Mouse (Mus musculus) neutrophil, adult 5-6 weeks (primary cell): Measurements from ENCODE around the gene Bcar1. TPM values are rescaled to one million over a fixed set of nuclear protein-coding genes. Genes with fewer than 3 reads are reported as not detected.

ENCODE experiments used
- ATAC-seq: fragments of 151-379, 151-347 bp; 2 replicates; pipeline ENCODE4 v1.8.0; 2017; ENCODE audit warnings: mild to moderate bottlenecking, moderate TSS enrichment; ENCODE audit not compliant: insufficient number of reproducible peaks, poor library complexity, low FRiP score, severe bottlenecking; ENCODE audit errors: extremely low read depth
- total RNA-seq: library from RNA; stranded (forward); fragments of 200-1000 nt; gene quantifications from 2 replicates; pipeline ENCODE4 v1.2.3, GENCODE M21; 2017

Gene Bcar1
- total RNA-seq, 1 experiment from 2014 or later, result 0.23 TPM

GRCm38 (mm10) chr8:111726102-111726900 is 17.3 kb downstream of the Bcar1 start:
- no peak for ATAC-seq

- ATAC-seq, result no peak
Measured at GRCm38 (mm10) chr8:111725341-111725740, 18.3 kb downstream of the Bcar1 start.

GRCm38 (mm10) chr8:111720115-111720544 is 23.5 kb downstream of the Bcar1 start:
- ATAC-seq, result no peak; the same call in 1 of the 2 replicates

- no peak for ATAC-seq
Measured at GRCm38 (mm10) chr8:111718937-111719336, 24.7 kb downstream of the Bcar1 start.

DNA sequence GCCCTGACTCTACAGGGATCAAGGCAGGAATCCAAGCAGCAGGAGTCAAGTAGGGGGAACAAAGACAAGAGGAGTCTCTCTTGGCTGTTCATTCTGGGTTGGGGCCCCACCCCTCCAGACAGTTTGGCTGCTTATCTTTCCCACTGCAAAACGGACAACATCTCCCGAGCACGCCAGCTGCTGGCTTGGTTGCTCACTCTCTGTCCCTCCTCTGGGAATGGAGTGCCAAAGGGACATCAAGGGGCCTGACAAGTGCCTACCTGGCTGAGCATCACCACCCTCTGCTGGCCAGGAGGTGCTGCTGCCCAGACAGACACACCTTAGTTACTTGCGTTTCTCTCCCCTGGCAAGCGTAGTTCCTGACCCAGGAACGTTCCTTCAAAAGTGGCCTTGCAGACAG is 25.7 kb downstream of the Bcar1 start:
- no peak for ATAC-seq

DNA sequence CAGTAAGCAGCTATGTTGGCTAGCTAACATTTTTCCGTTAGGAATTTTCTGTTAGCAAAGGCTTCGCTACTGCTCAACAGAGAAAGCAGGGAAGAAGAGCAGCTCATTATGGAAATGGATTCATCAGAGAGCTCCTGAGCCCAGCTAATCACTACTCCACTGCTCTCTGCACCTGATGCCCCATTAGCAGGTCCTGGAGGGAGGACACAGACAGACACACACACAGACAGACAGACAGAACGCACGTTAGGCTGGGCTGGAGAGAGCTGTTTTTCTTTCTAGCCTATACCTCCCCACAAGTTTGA is 26.2 kb downstream of the Bcar1 start:
- ATAC-seq, result no peak

GRCm38 (mm10) chr8:111716603-111717487 is 26.8 kb downstream of the Bcar1 start:
- ATAC-seq, result no peak

DNA sequence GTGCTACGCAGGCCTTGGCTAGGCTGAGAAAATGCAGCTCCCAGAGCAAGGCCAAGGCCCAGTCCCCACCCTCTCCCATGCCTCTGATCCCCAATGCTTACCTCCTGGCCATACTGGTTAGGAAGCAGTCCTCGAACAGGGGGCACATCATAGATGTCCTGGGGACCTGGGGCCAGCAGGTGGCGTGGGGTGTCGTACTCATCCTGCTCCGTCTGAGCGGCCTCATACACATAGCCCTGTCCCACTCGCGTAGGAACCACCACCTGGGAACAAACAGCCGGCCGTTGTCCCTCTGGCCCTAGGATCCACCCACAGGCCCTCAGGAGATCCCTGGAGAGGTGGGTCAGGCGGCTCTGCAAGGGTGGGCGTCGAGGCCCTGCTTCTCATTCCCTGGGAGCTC is 28.1 kb downstream of the Bcar1 start:
- no peak for ATAC-seq

DNA sequence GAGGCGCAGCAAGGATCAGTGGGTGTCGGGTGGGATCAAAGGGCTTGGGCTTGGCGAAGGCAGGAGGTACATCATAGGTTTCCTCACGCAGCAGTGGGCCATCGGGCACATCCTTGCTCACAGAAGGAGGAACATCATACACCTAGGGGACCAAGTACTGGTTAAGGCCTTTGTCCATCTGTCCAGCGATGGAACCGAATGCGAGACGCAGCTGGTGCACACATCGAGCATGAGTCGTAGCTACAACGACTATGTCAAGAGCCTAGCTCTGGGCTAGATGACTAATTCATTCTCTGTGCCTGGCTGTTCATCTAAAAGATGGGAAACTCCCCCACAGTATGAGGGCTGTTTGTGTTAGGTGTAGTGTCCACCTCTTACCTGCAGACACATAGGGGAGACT is 29.3 kb downstream of the Bcar1 start:
- ATAC-seq, result no peak

- ATAC-seq, result no peak
Measured at GRCm38 (mm10) chr8:111713817-111714216, 29.8 kb downstream of the Bcar1 start.

- no peak for ATAC-seq
Measured at GRCm38 (mm10) chr8:111713291-111713690, 30.3 kb downstream of the Bcar1 start.

DNA sequence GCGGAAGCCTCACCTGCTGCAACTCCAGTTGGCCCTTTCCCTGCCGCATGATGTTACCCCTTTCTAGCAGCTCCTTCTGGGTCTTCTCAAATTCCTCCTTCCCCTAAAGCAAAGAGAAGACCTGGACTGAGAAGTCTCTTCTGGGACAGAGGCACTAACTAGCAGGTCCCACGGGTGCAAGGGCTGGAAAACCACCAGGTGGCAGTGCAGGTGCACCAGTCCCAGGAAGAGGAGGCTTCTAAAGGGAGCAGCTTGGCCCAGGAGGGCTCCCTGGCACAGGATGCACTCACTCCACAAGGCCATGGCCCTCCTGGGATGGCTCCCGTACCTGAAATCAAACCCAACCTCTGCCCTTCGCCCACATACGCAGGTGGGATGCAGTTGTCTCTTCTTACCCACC is 31.0 kb downstream of the Bcar1 start:
- no peak for ATAC-seq

GRCm38 (mm10) chr8:111712135-111712534 is 31.5 kb downstream of the Bcar1 start:
- ATAC-seq, result no peak

DNA sequence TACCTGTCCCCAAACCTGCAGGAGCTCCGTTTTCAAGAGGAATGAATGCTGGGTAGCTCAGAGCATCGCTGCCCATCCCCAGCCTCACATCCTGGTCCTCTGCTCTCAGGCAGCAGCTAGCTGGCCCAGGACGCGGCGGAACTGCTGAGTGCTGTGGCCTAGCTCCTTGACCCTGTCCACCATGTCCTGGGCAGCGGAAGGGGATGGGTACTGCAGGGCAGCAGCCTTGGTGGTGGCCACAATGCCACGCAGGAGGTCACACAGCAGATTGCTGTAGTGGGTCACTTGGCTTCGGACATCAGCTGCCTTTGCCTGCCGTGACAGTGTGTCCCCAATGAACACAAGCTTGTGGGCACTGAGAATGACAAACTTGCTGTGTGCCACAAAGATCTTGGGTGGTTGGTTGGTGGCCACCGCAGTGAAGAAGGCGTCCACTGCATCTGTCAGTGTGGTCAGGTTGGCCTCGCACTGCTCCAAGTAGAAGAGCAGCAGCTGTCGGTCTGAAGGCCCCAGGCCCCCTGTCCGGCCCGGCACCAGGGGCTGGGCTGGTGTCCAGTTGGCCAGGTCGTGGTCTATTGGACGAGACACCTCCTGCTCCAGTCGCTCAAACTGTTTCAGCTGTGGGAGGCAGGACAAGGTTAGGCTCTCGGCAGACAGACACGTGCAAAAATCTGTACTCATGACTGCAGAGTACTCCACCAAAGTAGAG is 32.7 kb downstream of the Bcar1 start:
- no peak for ATAC-seq

GRCm38 (mm10) chr8:111709223-111709622 is 34.4 kb downstream of the Bcar1 start:
- no peak for ATAC-seq

DNA sequence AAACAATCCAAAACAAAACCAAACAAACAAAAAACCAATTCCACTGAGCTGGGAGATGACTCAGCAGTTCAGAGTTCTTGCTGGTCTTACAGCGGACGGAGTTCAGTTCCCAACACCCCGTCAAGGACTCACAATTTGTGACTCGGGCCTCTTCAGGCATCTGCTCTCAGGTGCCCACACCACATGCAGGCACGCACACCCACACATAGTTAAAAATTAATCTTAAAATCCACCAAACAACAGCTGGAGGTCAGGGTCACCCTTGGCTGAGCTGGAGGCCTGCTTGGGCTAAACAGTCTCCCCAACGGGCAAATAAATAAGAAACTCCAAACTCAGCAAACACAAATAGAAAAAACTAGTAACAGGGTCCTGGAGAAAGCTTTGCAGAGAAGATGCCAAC is 35.3 kb downstream of the Bcar1 start:
- ATAC-seq, result no peak

GRCm38 (mm10) chr8:111705699-111706098 is 37.9 kb downstream of the Bcar1 start:
- ATAC-seq, result no peak

- no peak for ATAC-seq
Measured at GRCm38 (mm10) chr8:111705222-111705621, 38.4 kb downstream of the Bcar1 start.

DNA sequence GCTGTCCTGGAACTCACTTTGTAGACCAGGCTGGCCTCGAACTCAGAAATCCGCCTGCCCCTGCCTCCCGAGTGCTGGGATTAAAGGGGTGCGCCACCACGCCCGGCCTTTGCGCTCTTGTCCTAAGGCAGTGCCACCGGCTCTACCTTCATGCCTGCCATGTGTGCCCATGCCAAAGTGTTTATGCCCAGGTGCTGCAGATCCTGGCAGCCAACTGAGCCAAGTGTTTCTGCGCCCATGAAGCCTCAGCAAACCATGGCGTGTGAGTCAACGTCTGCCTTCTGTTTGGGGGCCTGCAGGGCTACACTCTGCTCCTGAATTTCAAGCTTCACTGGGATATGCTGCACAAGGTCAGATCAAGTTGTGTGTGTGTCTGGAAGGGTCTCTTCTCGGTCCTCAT is 39.0 kb downstream of the Bcar1 start:
- ATAC-seq, result no peak

DNA sequence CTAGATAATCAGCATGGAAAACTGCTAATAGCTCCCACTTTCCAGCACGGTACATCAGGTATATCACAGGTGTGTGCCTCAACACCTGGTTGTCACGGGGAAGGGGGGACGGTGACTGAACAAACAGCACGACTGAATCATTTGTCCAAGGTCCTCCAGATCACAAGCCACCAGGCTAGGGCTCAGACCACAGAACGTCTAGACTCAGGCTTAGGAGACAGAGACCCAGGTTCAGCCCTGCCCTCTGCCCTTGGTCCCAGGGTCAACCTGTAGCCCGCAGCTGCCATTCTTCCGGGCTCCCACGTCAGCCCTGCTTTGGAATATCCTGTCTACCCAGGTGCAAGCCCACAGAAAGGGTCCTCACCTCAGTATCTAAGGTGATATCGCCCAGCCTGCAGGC is 42.2 kb downstream of the Bcar1 start:
- no peak for ATAC-seq
